ENCODE assay signal across 9 mouse cellular contexts in the genomic region with DNA sequence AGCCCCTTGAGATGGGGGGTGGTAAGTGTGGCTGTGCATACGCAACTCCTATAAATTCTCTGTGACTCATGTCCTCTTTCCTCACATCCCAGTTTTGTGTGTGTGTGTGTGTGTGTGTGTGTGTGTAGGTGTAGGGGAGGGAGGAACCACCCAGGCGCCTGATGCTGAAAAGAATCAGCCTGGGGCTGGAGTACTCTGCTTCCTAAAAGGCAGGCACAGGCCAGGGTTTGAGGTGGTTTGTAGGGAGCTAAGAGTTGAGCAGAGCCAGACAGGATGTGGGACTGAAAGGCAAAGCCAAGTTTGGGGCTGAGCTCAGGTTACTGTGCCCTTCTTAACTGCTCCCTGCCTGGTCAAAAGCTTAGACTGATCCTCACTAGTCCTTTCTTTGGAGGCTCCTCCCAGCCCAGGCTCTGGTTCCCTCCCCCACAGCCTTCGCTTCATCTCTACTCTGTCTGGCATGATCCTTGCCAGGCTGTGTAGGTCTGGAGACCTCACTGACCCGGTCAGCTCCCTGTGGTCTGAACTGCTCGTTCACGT. TPM values are rescaled to one million over a fixed set of nuclear protein-coding genes. Genes with fewer than 3 reads are reported as not detected.
DNase-seq lines count a peak whose midpoint lies in the region; ATAC-seq and TF ChIP-seq lines count a peak whose summit lies in the region.
"Had no signal": no experiment of that assay in that cellular context is flagged by ENCODE, and none has a peak within 500 bp of the region (broad histone marks: within the 10 kb centered on the region; RNA-seq: fewer than 3 reads in every experiment).

No protein-coding gene starts in this region.

- WGBS in embryonic facial prominence, embryonic 14.5 days = 11% methylated on average over 6 of the region's 6 CpGs
- 30% methylated on average over 6 of the region's 6 CpGs for WGBS in hindbrain, embryonic 12.5 days
- WGBS in limb, embryonic 12.5 days = 8% methylated on average over 6 of the region's 6 CpGs

- H3K27me3 ChIP-seq in embryonic facial prominence, embryonic 14.5 days (replicated peaks; ENCODE audit: control insufficient read depth, insufficient read depth, low read length) = no peaks in the 10 kb centered on the region
- H3K27me3 ChIP-seq in hindbrain, embryonic 12.5 days = peaks cover 27% of the 10 kb centered on the region
- 0 out of 2 replicates have a peak, but pooled peaks cover 6% of the 10 kb centered on the region for H3K27me3 ChIP-seq in limb, embryonic 12.5 days
- H3K27me3 ChIP-seq in myocyte (ENCODE audit: control insufficient read depth, insufficient read depth, insufficient read length) = no peaks in the 10 kb centered on the region

- H3K27ac ChIP-seq in layer of hippocampus, adult 2 months = peak overlapping the region; percentile 79
- peak overlapping the region; percentile 82 for H3K27ac ChIP-seq in embryonic facial prominence, embryonic 14.5 days (replicated peaks; ENCODE audit: low read depth, low read length)
- peak overlapping the region; percentile 64 for H3K27ac ChIP-seq in hindbrain, embryonic 12.5 days
- H3K27ac ChIP-seq in limb, embryonic 12.5 days = peak overlapping the region; percentile 93

- peak; percentile 70 for TF ChIP-seq POLR2A in myocyte (IDR thresholded peaks at IDR 0.05; ENCODE audit: insufficient read length, low read depth)

- peaks cover 50% of the 10 kb centered on the region for H3K4me1 ChIP-seq in embryonic facial prominence, embryonic 14.5 days (ENCODE audit: control insufficient read depth, insufficient read depth, low read length)
- peaks cover 42% of the 10 kb centered on the region for H3K4me1 ChIP-seq in hindbrain, embryonic 12.5 days
- H3K4me1 ChIP-seq in limb, embryonic 12.5 days (replicated peaks) = peaks cover 62% of the 10 kb centered on the region

- peak; percentile 47 to 61 for DNase-seq in layer of hippocampus, adult 2 months (ENCODE audit: low spot score in 2 of 2)
- no peak for DNase-seq in layer of hippocampus, postnatal 25 days (ENCODE audit: extremely low spot score in 1 of 2, low spot score in 1 of 2)
- peak; percentile 88 for DNase-seq in embryonic facial prominence, embryonic 14.5 days (ENCODE audit: low spot score)
- DNase-seq in c-Kit-positive CD71-positive TER-119-positive erythroid progenitor cells, embryonic 14.5 days (ENCODE audit: low spot score) = no peak
- no peak for DNase-seq in adrenal gland, adult 18-20 months (ENCODE audit: low spot score in 2 of 2)

- peak; percentile 60 for ATAC-seq in embryonic facial prominence, embryonic 14.5 days (ENCODE audit: low read depth)
- no peak for ATAC-seq in hindbrain, embryonic 12.5 days (ENCODE audit: low FRiP score)
- peak; percentile 49; the same call in 1 of the 2 replicates for ATAC-seq in limb, embryonic 12.5 days (ENCODE audit: insufficient number of reproducible peaks, insufficient read depth, low FRiP score, low TSS enrichment, low read depth)

- peak overlapping the region; percentile 80 for H3ac ChIP-seq in myocyte (ENCODE audit: control insufficient read depth, insufficient read length)

- no peak for TF ChIP-seq CTCF in layer of hippocampus, adult 2 months (conservative IDR thresholded peaks at IDR 0.05)

- peak overlapping the region; percentile 89 for H3K4me2 ChIP-seq in embryonic facial prominence, embryonic 14.5 days (ENCODE audit: low read depth, low read length)
- H3K4me2 ChIP-seq in hindbrain, embryonic 12.5 days (replicated peaks) = peak overlapping the region; percentile 88
- peak overlapping the region; percentile 92 for H3K4me2 ChIP-seq in limb, embryonic 12.5 days
- peak overlapping the region; percentile 95 for H3K4me2 ChIP-seq in myocyte (ENCODE audit: low read depth)

- peaks cover 40% of the 10 kb centered on the region for H3K79me2 ChIP-seq in myocyte (ENCODE audit: control insufficient read depth, insufficient read depth)

- H3K9ac ChIP-seq in embryonic facial prominence, embryonic 14.5 days (ENCODE audit: low read depth, low read length) = peak overlapping the region; percentile 71
- H3K9ac ChIP-seq in hindbrain, embryonic 12.5 days = peak overlapping the region; percentile 68
- H3K9ac ChIP-seq in limb, embryonic 12.5 days (replicated peaks) = peak overlapping the region; percentile 72

- no peaks in the 10 kb centered on the region for H3K9me3 ChIP-seq in embryonic facial prominence, embryonic 14.5 days (ENCODE audit: control insufficient read depth, low read length)
- H3K9me3 ChIP-seq in hindbrain, embryonic 12.5 days (replicated peaks) = no peaks in the 10 kb centered on the region
- no peaks in the 10 kb centered on the region for H3K9me3 ChIP-seq in limb, embryonic 12.5 days

- H3K36me3 ChIP-seq in embryonic facial prominence, embryonic 14.5 days (ENCODE audit: control insufficient read depth, insufficient read depth, low read length) = peaks cover 32% of the 10 kb centered on the region
- H3K36me3 ChIP-seq in hindbrain, embryonic 12.5 days = peaks cover 6% of the 10 kb centered on the region; the same call in 1 of the 2 replicates
- H3K36me3 ChIP-seq in limb, embryonic 12.5 days = peaks cover 40% of the 10 kb centered on the region
- H3K36me3 ChIP-seq in myocyte (ENCODE audit: control insufficient read depth, insufficient read depth) = peaks cover 16% of the 10 kb centered on the region

- peak overlapping the region; percentile 18; the same call in 1 of the 2 replicates for H3K4me3 ChIP-seq in layer of hippocampus, adult 2 months
- peak overlapping the region; percentile 47 for H3K4me3 ChIP-seq in embryonic facial prominence, embryonic 14.5 days (ENCODE audit: low read depth, low read length)
- H3K4me3 ChIP-seq in hindbrain, embryonic 12.5 days = peak overlapping the region; percentile 58
- peak overlapping the region; percentile 66 for H3K4me3 ChIP-seq in limb, embryonic 12.5 days (replicated peaks)
- peak overlapping the region; percentile 89 for H3K4me3 ChIP-seq in myocyte

TF ChIP-seq in myocyte, 11 proteins besides CTCF, POLR2A, EP300 and RAD21:
- TF ChIP-seq POLR2AphosphoS2 (IDR thresholded peaks at IDR 0.05; ENCODE audit: insufficient read length, low read depth) (peak; percentile 87), SRF (IDR thresholded peaks at IDR 0.05; ENCODE audit: control insufficient read depth, insufficient read length, low read depth) (peak; percentile 83), MYOD1 (IDR thresholded peaks at IDR 0.05; ENCODE audit: control insufficient read depth in 1 of 3, insufficient read length in 2 of 3, low read depth in 2 of 3) (peak in 1 of 3 experiments; percentile 38), CEBPB (IDR thresholded peaks at IDR 0.05; ENCODE audit: insufficient read depth, poor library complexity, severe bottlenecking) (peak; percentile 47; the same call in 1 of the 2 replicates), MAX (IDR thresholded peaks at IDR 0.05; ENCODE audit: low read depth) (no peak)

RNA-seq across cellular contexts. Expression of gene Rhoc, which starts 2.3 kb away (rescaled TPM):
- 10 to 100 TPM; 22.8 to 24.9 TPM for total RNA-seq in layer of hippocampus, adult 2 months (2021)
- 10 to 100 TPM; 25.8 to 26.2 TPM for total RNA-seq in layer of hippocampus, postnatal 25 days (2021)
- polyA plus RNA-seq in embryonic facial prominence, embryonic 14.5 days (2014; fragmentation: Nextera tagmentation; extraction: Ambion mirVana) = 183 and 198 TPM in 2 replicates
- 112 and 121 TPM in 2 replicates for polyA plus RNA-seq in hindbrain, embryonic 12.5 days (2016; fragmentation: Nextera tagmentation; extraction: Ambion mirVana)
- polyA plus RNA-seq in limb, embryonic 12.5 days (2016; fragmentation: Nextera tagmentation; extraction: Ambion mirVana) = 152 and 154 TPM in 2 replicates
- polyA plus RNA-seq in myocyte (2012; fragmentation: generic; extraction: Trizol) = 474 TPM
- 100 to 1,000 TPM; 105 to 116 TPM for total RNA-seq in adrenal gland, adult 18-20 months (2021)

RNA-seq across cellular contexts. Expression of gene Fam19a3, which starts 8.8 kb away (rescaled TPM):
- not detected for total RNA-seq in layer of hippocampus, adult 2 months (2021)
- total RNA-seq in layer of hippocampus, postnatal 25 days (2021) = not detected
- polyA plus RNA-seq in embryonic facial prominence, embryonic 14.5 days (2014; fragmentation: Nextera tagmentation; extraction: Ambion mirVana) = 0.24 and 0.68 TPM in 2 replicates
- 0.06 TPM in 1 of 2 replicates, not detected in the other for polyA plus RNA-seq in hindbrain, embryonic 12.5 days (2016; fragmentation: Nextera tagmentation; extraction: Ambion mirVana)
- 0.24 and 0.85 TPM in 2 replicates for polyA plus RNA-seq in limb, embryonic 12.5 days (2016; fragmentation: Nextera tagmentation; extraction: Ambion mirVana)
- not detected for polyA plus RNA-seq in myocyte (2012; fragmentation: generic; extraction: Trizol)
- 1 to 10 TPM in 1 of 2 experiments, under 1 TPM in 1; 0.60 to 1.2 TPM for total RNA-seq in adrenal gland, adult 18-20 months (2021)
- total RNA-seq: layer of hippocampus, adult 18-20 months had no signal

RNA-seq across cellular contexts. Expression of gene Ppm1j, which starts 9.6 kb away (rescaled TPM):
- under 1 TPM in 1 of 2 experiments, not detected in 1; 0.46 TPM for total RNA-seq in layer of hippocampus, adult 2 months (2021)
- under 1 TPM; 0.63 to 0.79 TPM for total RNA-seq in layer of hippocampus, postnatal 25 days (2021)
- 3.4 and 3.7 TPM in 2 replicates for polyA plus RNA-seq in embryonic facial prominence, embryonic 14.5 days (2014; fragmentation: Nextera tagmentation; extraction: Ambion mirVana)
- 1.4 and 2.0 TPM in 2 replicates for polyA plus RNA-seq in hindbrain, embryonic 12.5 days (2016; fragmentation: Nextera tagmentation; extraction: Ambion mirVana)
- polyA plus RNA-seq in limb, embryonic 12.5 days (2016; fragmentation: Nextera tagmentation; extraction: Ambion mirVana) = 2.6 and 3.4 TPM in 2 replicates
- 0.58 TPM for polyA plus RNA-seq in myocyte (2012; fragmentation: generic; extraction: Trizol)
- total RNA-seq in adrenal gland, adult 18-20 months (2021) = 1 to 10 TPM; 2.9 to 4.6 TPM

RNA-seq across cellular contexts. Expression of gene Mov10, which starts 27.9 kb away (rescaled TPM):
- 10 to 100 TPM; 10.2 to 11.0 TPM for total RNA-seq in layer of hippocampus, adult 2 months (2021)
- 10 to 100 TPM in 1 of 2 experiments, 1 to 10 TPM in 1; 7.0 to 12.5 TPM for total RNA-seq in layer of hippocampus, postnatal 25 days (2021)
- polyA plus RNA-seq in embryonic facial prominence, embryonic 14.5 days (2014; fragmentation: Nextera tagmentation; extraction: Ambion mirVana) = 38.1 and 44.6 TPM in 2 replicates
- 27.1 and 38.0 TPM in 2 replicates for polyA plus RNA-seq in hindbrain, embryonic 12.5 days (2016; fragmentation: Nextera tagmentation; extraction: Ambion mirVana)
- 73.8 and 77.2 TPM in 2 replicates for polyA plus RNA-seq in limb, embryonic 12.5 days (2016; fragmentation: Nextera tagmentation; extraction: Ambion mirVana)
- polyA plus RNA-seq in myocyte (2012; fragmentation: generic; extraction: Trizol) = 6.7 TPM
- total RNA-seq in adrenal gland, adult 18-20 months (2021) = 10 to 100 TPM in 1 of 2 experiments, 1 to 10 TPM in 1; 9.0 to 15.0 TPM

Comparison
In these comparisons a context has a peak if more than half of its experiments do, and no peak if none do; other contexts are left out.
1. DNase-seq: peak in layer of hippocampus, adult 2 months (2 of 2) and embryonic facial prominence, embryonic 14.5 days (single experiment); none in layer of hippocampus, postnatal 25 days (0 of 2), c-Kit-positive CD71-positive TER-119-positive erythroid progenitor cells, embryonic 14.5 days (single experiment) and adrenal gland, adult 18-20 months (0 of 2).
2. H3K4me3 ChIP-seq: peak in every context shown above with its lines; median percentile 89 in myocyte; 66 in limb, embryonic 12.5 days; 58 in hindbrain, embryonic 12.5 days; 47 in embryonic facial prominence, embryonic 14.5 days; 18 in layer of hippocampus, adult 2 months.
3. Peak in every context shown above with its lines, with median percentiles within 50 percentile points of each other: H3K27ac ChIP-seq, H3K4me2 ChIP-seq and H3K9ac ChIP-seq.